In the genomic region with DNA sequence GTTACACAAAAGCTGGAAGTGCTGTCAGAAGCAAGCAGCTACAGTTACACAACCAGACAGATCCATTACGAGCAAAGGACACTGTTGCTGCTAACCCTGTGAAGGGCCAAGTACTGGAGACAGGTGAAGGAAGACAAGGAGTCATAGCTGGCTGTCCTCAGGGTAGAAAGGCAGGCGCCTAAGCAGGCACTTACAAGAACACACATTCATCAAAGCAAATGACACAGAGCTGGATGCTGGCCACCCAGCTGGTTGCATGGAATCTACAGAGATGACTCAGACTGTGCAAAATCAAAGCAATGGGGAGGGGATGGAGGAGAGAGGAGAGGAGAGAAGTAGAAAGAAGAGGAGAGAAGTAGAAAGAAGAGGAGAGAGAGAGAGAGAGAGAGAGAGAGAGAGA, we compare ENCODE assay signal across 10 mouse cellular contexts.
DNase-seq lines count a peak whose midpoint lies in the region; ATAC-seq lines count a peak whose summit lies in the region.
"Had no signal": no experiment of that assay in that cellular context is flagged by ENCODE, and none has a peak within 500 bp of the region (broad histone marks: within the 10 kb centered on the region; RNA-seq: fewer than 3 reads in every experiment).

No protein-coding gene starts in this region.

- no peaks in the 10 kb centered on the region for H3K27me3 ChIP-seq in kidney, embryonic 14.5 days (ENCODE audit: control insufficient read depth, insufficient read depth, low read length)
- H3K27me3 ChIP-seq: hindbrain, embryonic 12.5 days; stomach, embryonic 15.5 days had no signal

- H3K4me1 ChIP-seq in kidney, embryonic 14.5 days (ENCODE audit: control insufficient read depth, insufficient read depth, low read length): no peaks in the 10 kb centered on the region
- H3K4me1 ChIP-seq: hindbrain, embryonic 12.5 days; stomach, embryonic 15.5 days had no signal

- H3K27ac ChIP-seq in kidney, embryonic 14.5 days (ENCODE audit: low read depth, low read length): no peak overlapping the region
- H3K27ac ChIP-seq: hindbrain, embryonic 12.5 days; stomach, embryonic 15.5 days had no signal

- H3K9ac ChIP-seq in kidney, embryonic 14.5 days (ENCODE audit: low read depth, low read length): no peak overlapping the region
- H3K9ac ChIP-seq: hindbrain, embryonic 12.5 days; stomach, embryonic 15.5 days had no signal

- no peaks in the 10 kb centered on the region for H3K9me3 ChIP-seq in kidney, embryonic 14.5 days (ENCODE audit: control insufficient read depth, low read length)
- H3K9me3 ChIP-seq: hindbrain, embryonic 12.5 days; stomach, embryonic 15.5 days had no signal

- no peak overlapping the region for H3K4me3 ChIP-seq in kidney, embryonic 14.5 days (ENCODE audit: low read length)
- H3K4me3 ChIP-seq: hindbrain, embryonic 12.5 days; stomach, embryonic 15.5 days had no signal

- no peak for ATAC-seq in kidney, embryonic 14.5 days (ENCODE audit: low FRiP score, low TSS enrichment)

- H3K36me3 ChIP-seq in kidney, embryonic 14.5 days (ENCODE audit: control insufficient read depth, insufficient read depth, low read length): no peaks in the 10 kb centered on the region
- H3K36me3 ChIP-seq: hindbrain, embryonic 12.5 days; stomach, embryonic 15.5 days had no signal

- peak; percentile 17 to 22 for DNase-seq in kidney, postnatal 4 days
- DNase-seq in adipocyte (ENCODE audit: low spot score): peak; percentile 84
- DNase-seq in gastrocnemius, postnatal 10 days: peak; percentile 21
- peak; percentile 60 for DNase-seq in lung, postnatal 14 days
- DNase-seq in B cell, adult 2 months: no peak
- DNase-seq in kidney, adult 18-20 months: no peak
- DNase-seq in cerebellum, postnatal 4 days (ENCODE audit: low spot score in 2 of 2): no peak

- WGBS in kidney, embryonic 14.5 days: 60% methylated on average over 2 of the region's 2 CpGs

- H3K4me2 ChIP-seq in kidney, embryonic 14.5 days (replicated peaks; ENCODE audit: low read depth, low read length): no peak overlapping the region
- H3K4me2 ChIP-seq: hindbrain, embryonic 12.5 days; stomach, embryonic 15.5 days had no signal

Comparison
In these comparisons a context has a peak if more than half of its experiments do, and no peak if none do; other contexts are left out.
1. DNase-seq: peak in kidney, postnatal 4 days (2 of 2), adipocyte (single experiment), gastrocnemius, postnatal 10 days (single experiment) and lung, postnatal 14 days (single experiment); none in B cell, adult 2 months (0 of 2), kidney, adult 18-20 months (single experiment) and cerebellum, postnatal 4 days (0 of 2).